Mouse (Mus musculus) intestine, embryonic 16.5 days (tissue): ENCODE results near the gene Cntf. TPM values are rescaled to one million over a fixed set of nuclear protein-coding genes. Genes with fewer than 3 reads are reported as not detected.
"Not testable (repeated sequence)": the region's sequence is repeated elsewhere in the genome, so short reads cannot be mapped to it uniquely, and the experiment has no call there.

Source experiments
- ATAC-seq: fragments of 200-750 bp; cut with Nextera tagmentation; 2 replicates; pipeline ENCODE4 v1.8.0; 2017; ENCODE audit warnings: moderate TSS enrichment, moderate library complexity
- H3K27ac ChIP-seq: fragments of 300-500 bp; sonication (generic); 2 replicates; pipeline ENCODE4 v1.5.1; 2014; ENCODE audit warnings: mild to moderate bottlenecking, low read length
- H3K27me3 ChIP-seq: fragments of 300-500 bp; sonication (generic); replicated peaks from 2 replicates; pipeline ENCODE4 v1.6.1; 2014; ENCODE audit warnings: low read length, control low read depth, mixed read lengths; ENCODE audit not compliant: control insufficient read depth, insufficient read depth
- H3K36me3 ChIP-seq: fragments of 300-500 bp; sonication (generic); 2 replicates; pipeline ENCODE4 v1.6.1; 2014; ENCODE audit warnings: low read length, control low read depth; ENCODE audit not compliant: control insufficient read depth, insufficient read depth
- H3K4me1 ChIP-seq: fragments of 300-500 bp; sonication (generic); 2 replicates; pipeline ENCODE4 v1.6.1; 2014; ENCODE audit warnings: low read length, control low read depth, mixed read lengths; ENCODE audit not compliant: control insufficient read depth, insufficient read depth
- H3K4me2 ChIP-seq: fragments of 300-500 bp; sonication (generic); 2 replicates; pipeline ENCODE4 v1.6.1; 2014; ENCODE audit warnings: low read depth, low read length, control low read depth
- H3K4me3 ChIP-seq: fragments of 300-500 bp; sonication (generic); 2 replicates; pipeline ENCODE4 v1.5.1; 2014; ENCODE audit warnings: mild to moderate bottlenecking, low read length
- H3K9ac ChIP-seq: fragments of 300-500 bp; sonication (generic); 2 replicates; pipeline ENCODE4 v1.6.1; 2014; ENCODE audit warnings: low read depth, low read length
- H3K9me3 ChIP-seq: fragments of 300-500 bp; sonication (generic); 2 replicates; pipeline ENCODE4 v1.6.1; 2016; ENCODE audit warnings: low read length, control low read depth; ENCODE audit not compliant: control insufficient read depth
- WGBS: fragments of 180-500 bp; shearing (Covaris S2); extraction: QIAGEN DNeasy Blood & Tissue Kit; methylation state at CpG from one replicate; pipeline ENCODE4 v1.1.7; 2014; 5-methylcytosine and 5-hydroxymethylcytosine counted together
- polyA plus RNA-seq: library from polyadenylated mRNA; unstranded; fragments of >200 nt; fragmentation: Nextera tagmentation; extraction: Ambion mirVana; gene quantifications from 2 replicates; pipeline ENCODE4 v1.2.1, GENCODE M21; 2015

Cntf gene
- polyA plus RNA-seq, 1 experiment from 2014 or later = 1.0 TPM

DNA sequence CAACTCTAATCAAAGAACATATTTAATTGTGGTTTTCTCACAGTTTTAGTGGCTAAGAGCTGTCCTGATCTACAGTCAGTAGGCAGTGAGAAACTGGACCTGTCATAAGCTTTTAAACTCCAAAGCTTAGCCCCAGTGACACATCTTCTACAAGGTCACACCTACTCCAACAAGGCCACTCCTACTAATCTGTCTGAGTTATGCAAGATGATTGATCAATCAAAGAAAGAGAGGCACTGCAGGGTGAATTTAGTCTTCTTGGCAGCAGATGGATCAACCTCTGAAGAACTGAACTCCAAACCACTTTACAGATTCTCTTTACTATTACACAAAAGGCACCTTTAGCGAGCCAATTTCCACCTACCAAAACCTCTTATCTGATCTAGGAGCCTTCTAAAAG lies 39.6 kb downstream of the Cntf start:
- Histone ChIP-seq H3K36me3 (no peaks in the 10 kb centered on the region), H3K27me3 (no peaks in the 10 kb centered on the region), H3K9me3 (no peaks in the 10 kb centered on the region), H3K27ac (no peak overlapping the region), H3K4me1 (no peaks in the 10 kb centered on the region), H3K9ac (no peak overlapping the region), H3K4me2 (no peak overlapping the region), H3K4me3 (no peak overlapping the region)
- 84% methylated on average over 1 of the region's 1 CpGs for WGBS
- no peak for ATAC-seq

DNA sequence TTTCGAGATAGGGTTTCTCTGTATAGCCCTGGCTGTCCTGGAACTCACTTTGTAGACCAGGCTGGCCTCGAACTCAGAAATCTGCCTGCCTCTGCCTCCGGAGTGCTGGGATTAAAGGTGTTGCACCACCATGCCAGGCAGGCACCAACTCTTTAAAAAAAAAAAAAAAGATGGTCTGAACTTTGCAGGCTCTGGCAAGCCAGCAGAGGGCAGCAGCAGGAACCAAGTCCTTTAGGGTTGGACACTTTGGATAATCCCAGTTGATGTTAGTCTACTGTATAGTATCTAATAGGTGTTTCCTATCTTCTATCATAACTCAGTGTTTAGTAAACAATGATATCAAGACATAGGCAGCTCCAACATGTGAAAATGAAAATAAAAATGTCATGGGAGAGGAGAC lies 43.1 kb downstream of the Cntf start:
- H3K27me3 ChIP-seq = no peaks in the 10 kb centered on the region
- H3K36me3 ChIP-seq = no peaks in the 10 kb centered on the region
- WGBS = 58% methylated on average over 2 of the region's 3 CpGs
- H3K9me3 ChIP-seq = no peaks in the 10 kb centered on the region
- no peak overlapping the region for H3K27ac ChIP-seq
- no peak overlapping the region for H3K4me2 ChIP-seq
- H3K4me1 ChIP-seq = no peaks in the 10 kb centered on the region
- ATAC-seq = no peak
- no peak overlapping the region for H3K9ac ChIP-seq
- no peak overlapping the region for H3K4me3 ChIP-seq

DNA sequence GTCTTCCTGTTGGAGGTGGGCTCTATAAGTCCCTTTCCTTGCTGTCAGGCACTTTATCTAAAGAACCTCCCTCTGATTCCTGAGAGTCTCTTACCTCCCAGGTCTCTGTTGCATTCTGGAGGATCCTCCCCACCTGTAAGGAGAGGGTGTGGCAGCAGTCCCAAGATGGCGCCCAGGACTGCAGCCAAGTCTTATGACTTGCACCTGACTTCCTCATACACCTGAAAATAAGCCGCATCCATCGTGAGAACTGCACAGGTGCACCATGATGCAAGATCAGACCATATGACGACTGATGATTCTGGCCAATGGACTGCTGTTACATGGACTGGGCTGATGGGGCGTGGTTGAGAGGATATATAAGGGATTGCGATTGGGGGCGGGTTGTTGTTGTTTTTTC lies 43.8 kb downstream of the Cntf start:
- WGBS = 92% methylated on average over 7 of the region's 7 CpGs
- ATAC-seq, H3K4me2 ChIP-seq, H3K27me3 ChIP-seq, H3K36me3 ChIP-seq, H3K4me1 ChIP-seq, H3K9me3 ChIP-seq, H3K27ac ChIP-seq, H3K9ac ChIP-seq, H3K4me3 ChIP-seq: not testable (repeated sequence)

DNA sequence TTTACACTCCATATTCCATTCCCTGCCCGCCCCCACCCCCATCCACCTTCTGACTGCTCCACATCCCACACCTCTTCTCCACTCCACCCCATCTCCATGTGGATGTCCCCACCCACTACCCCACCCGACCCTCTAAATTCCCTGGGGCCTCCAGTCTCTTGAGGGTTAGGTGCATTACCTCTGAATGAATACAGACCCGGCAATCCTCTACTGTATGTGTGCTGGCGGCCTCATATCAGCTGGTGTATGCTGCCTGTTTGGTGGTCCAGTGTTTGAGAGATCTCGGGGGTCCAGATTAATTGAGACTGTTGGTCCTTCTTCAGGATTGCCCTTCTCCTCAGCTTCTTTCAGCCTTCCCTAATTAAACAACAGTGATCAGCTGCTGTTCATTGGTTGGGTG lies 44.5 kb downstream of the Cntf start:
- 86% methylated on average over 5 of the region's 5 CpGs for WGBS

DNA sequence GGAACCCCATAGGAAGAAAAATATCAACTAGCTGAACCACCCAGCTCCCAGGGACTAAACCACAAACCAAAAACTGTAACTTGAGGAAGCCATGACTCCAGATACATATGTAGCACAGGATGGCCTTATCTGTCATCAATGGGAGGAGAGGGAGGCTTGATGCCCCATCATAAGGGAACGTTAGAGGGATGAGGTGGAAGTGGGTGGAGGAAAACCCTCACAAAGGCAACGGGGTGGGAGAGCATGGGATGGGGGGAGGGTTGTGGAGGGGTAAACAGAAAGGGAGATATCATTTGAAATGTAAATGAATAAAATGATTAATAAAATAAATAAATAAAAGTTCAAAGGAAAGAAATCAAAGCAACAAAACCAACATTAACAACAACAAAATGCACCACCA lies 45.0 kb downstream of the Cntf start:
- 68% methylated on average over 2 of the region's 2 CpGs for WGBS
- no peaks in the 10 kb centered on the region for H3K9me3 ChIP-seq

More for the DNA sequence above, 44.5 kb downstream of the Cntf start:
- not testable (repeated sequence) for H3K4me1 ChIP-seq, H3K9ac ChIP-seq, H3K9me3 ChIP-seq, ATAC-seq, H3K27me3 ChIP-seq, H3K4me3 ChIP-seq, H3K36me3 ChIP-seq, H3K27ac ChIP-seq, H3K4me2 ChIP-seq

DNA sequence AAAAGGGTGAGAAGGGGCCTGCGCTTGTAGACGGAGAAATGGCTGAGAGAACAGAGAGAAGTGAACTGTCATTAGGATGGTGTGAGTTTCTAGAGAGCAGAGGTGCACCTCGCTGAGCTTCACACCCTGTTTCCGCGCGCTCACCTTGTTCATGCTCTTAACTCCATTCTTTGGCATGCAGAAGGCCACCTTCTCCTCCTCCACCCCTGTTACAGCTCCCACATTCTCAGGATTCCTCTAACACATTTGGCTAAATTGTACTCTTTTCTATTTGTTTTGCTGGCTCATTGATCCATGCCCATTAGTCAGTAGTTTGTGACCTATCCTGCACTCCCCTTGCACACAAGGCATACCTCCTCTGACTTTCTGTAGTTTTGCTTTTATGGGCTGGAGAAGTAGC lies 46.2 kb downstream of the Cntf start:
- H3K4me3 ChIP-seq = no peak overlapping the region
- H3K27me3 ChIP-seq = no peaks in the 10 kb centered on the region
- H3K36me3 ChIP-seq = no peaks in the 10 kb centered on the region
- no peaks in the 10 kb centered on the region for H3K4me1 ChIP-seq
- H3K9me3 ChIP-seq = no peaks in the 10 kb centered on the region
- no peak for ATAC-seq
- no peak overlapping the region for H3K27ac ChIP-seq
- WGBS = 76% methylated on average over 6 of the region's 6 CpGs
- H3K4me2 ChIP-seq = no peak overlapping the region
- no peak overlapping the region for H3K9ac ChIP-seq

More for the DNA sequence above, 45.0 kb downstream of the Cntf start:
- no peak overlapping the region for H3K9ac ChIP-seq
- no peak for ATAC-seq
- H3K4me3 ChIP-seq = no peak overlapping the region
- H3K27ac ChIP-seq = no peak overlapping the region
- H3K27me3 ChIP-seq = no peaks in the 10 kb centered on the region
- no peak overlapping the region for H3K4me2 ChIP-seq
- H3K4me1 ChIP-seq = no peaks in the 10 kb centered on the region
- H3K36me3 ChIP-seq = no peaks in the 10 kb centered on the region

Other genes with a start within 250 kb of the Cntf start
- gene Fam111a, start 219.9 kb downstream of the Cntf start, polyA plus RNA-seq = 16.2 and 16.3 TPM in 2 replicates
- 0.10 and 0.17 TPM in 2 replicates for gene Gm4952, start 165.7 kb downstream of the Cntf start, polyA plus RNA-seq
- 0.62 and 0.64 TPM in 2 replicates for gene Glyat, start 132.3 kb downstream of the Cntf start, polyA plus RNA-seq
- gene Olfr1442, start 95.2 kb downstream of the Cntf start, polyA plus RNA-seq = not detected in 2 replicates
- not detected in 2 replicates for gene Olfr1443, start 87.5 kb downstream of the Cntf start, polyA plus RNA-seq
- 3.4 and 3.7 TPM in 2 replicates for gene Keg1, start 69.8 kb downstream of the Cntf start, polyA plus RNA-seq
- gene Zfp91, start 30.5 kb upstream of the Cntf start, polyA plus RNA-seq = 8.7 and 9.5 TPM in 2 replicates
- 2.9 and 3.2 TPM in 2 replicates for gene Lpxn, start 30.6 kb upstream of the Cntf start, polyA plus RNA-seq
- gene Gm5244, start 81.0 kb upstream of the Cntf start, polyA plus RNA-seq = not detected in 2 replicates
- gene Olfr1444, start 91.7 kb upstream of the Cntf start, polyA plus RNA-seq = not detected in 2 replicates
- not detected in 2 replicates for gene Olfr1445, start 118.2 kb upstream of the Cntf start, polyA plus RNA-seq
- not detected in 2 replicates for gene Olfr1446, start 127.9 kb upstream of the Cntf start, polyA plus RNA-seq
- gene Olfr1447, start 138.1 kb upstream of the Cntf start, polyA plus RNA-seq = not detected in 2 replicates
- not detected in 2 replicates for gene Olfr1448, start 158.8 kb upstream of the Cntf start, polyA plus RNA-seq
- gene Olfr1449, start 165.2 kb upstream of the Cntf start, polyA plus RNA-seq = not detected in 2 replicates
- not detected in 2 replicates for gene Olfr1450, start 184.6 kb upstream of the Cntf start, polyA plus RNA-seq
- not detected in 2 replicates for gene Olfr1451, start 229.4 kb upstream of the Cntf start, polyA plus RNA-seq